Mouse (Mus musculus): Measurements from ENCODE around the gene Sirt1.

DNA sequence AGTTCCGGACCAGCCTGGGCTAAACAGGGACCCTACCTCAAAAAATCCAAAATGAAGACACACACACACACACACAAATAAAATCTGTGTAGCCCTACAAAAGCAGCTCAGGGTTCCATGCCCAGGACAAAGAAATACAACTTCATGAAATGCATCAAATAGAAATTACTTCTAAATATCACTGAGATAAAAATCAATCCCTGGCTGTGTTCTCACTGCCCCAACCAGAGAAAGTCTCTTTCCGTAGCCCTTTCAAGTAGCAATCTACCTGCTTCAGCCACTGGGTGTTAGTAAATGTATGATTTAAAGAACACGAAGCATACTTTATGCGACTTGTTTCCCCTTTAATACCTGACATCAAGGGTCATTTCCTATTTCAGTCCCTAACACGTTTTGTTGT, 44.2 kb downstream of the Sirt1 start:
- TF ChIP-seq GATA1 (IDR thresholded peaks at IDR 0.05; ENCODE audit: low read length) (no peak), TAL1 (IDR thresholded peaks at IDR 0.05; ENCODE audit: low read length) (no peak)

Data from erythroblast, embryonic 14.5 days (primary cell).